Mouse (Mus musculus): ENCODE results near the gene Kalrn.

Kalrn gene

DNA sequence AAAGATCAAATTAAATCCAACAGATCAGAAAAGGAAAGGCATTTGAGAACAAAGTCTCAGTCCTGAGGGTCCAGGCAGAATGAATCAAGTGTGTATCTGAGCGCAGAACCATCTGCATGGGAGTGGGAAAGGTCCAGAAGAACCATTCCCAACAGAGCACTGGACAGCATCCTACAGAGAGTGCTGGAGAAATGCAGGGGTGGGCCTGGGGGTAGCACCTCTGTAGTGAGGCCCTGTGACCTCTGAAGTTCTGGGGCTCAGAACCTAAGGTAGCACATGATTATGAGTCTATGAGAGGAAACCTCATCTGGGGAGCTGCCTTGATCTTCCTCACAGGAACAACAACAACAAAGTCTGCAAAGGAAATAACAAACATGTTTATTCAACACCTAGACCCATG is 20.6 kb downstream of the Kalrn start:
- DNase-seq (ENCODE audit: low spot score) = no peak

DNA sequence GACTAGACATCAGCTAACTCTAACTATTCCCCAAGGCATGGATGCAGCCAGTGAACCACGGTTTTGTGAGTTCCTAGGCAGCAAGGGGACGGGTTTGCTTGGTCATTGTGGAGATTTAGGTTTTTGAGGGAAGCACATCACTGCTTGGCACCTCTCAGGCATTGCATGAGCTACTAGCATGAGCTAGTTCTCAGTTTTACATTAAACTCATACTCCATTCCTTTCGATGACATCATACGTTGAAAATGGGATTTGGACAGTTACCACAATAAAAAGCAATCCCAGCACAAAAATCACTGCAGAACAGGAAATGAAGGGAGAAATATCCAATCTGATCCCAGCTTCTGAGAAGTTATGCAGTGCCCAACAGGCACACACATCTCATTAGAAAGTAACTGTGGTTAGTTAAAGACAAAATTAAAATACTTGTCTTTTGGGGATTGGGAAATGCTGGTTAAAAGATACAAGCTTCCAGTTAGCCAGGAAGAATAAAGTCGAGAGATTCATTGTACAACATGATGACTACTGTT is 23.8 kb downstream of the Kalrn start:
- no peak for DNase-seq (ENCODE audit: low spot score)

DNA sequence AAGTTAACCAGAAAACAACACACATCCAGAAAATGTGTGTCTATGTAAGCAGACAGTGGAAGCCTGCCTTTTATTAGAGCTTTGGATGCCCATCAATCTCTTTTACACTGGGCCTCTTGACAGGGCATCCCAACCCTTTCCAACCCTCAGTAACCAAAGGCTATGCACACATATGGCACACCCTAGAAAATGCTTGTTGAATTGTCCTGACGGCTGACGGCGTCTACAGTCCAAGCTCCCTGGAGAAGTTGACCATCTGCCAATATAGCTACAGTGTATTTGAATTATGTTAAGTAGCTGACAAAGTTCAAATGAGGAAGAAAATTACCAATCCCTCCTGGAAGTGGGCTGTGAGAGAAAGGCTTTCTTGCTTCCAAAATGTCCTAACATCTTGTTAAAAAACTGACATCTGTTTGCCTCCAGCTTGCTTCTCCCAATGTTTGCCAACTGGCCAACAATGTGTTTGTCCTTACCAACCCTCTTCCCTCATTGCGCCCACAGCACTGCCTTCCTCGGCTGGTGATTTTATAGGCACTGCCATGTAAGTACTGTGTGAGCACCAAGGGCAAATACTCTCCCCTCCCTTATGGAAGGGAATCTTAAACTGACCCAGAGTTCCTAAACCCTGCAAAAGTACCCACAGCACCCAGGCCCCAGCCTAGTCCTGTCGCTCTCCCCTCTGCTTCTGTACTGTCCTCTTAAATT is 26.4 kb downstream of the Kalrn start:
- DNase-seq (ENCODE audit: low spot score) = no peak

DNA sequence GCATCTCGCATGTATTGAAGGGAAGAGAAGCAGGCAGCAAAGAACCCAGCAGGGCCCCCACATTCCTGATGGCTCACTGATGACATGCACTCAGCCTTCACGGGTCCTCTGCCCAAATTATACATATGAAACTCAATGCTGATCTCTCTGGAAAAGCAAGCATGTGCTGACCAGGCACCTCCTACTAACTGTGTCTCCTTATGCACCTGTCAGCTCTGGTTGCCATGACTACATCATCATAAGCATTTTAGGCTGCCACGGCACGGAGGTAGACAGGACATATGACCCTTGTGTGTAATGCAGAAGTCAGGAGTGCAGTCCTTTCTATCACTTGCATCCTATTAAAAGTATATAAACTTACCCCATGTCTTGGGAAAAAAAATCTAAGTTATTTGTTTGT is 29.6 kb downstream of the Kalrn start:
- no peak for DNase-seq (ENCODE audit: low spot score)

DNA sequence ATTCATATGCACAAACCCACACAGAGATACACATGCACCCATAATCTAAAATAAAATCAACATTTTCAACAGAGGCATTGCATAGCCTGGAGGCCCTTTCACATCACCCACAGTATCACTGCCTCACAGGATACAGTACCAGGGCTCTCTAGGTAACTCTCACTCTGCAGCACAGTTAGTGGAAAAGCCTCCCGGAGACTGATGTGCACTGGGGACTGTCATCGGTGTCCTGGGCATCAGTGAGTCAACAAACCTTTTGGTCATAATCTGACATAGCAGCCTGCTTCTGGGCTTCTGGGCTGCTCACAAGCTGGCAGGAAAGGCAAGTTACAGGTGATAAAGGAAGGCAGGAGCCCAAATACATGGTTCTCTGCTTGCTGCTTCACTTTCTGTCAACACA is 31.0 kb downstream of the Kalrn start:
- no peak for DNase-seq (ENCODE audit: low spot score)

DNA sequence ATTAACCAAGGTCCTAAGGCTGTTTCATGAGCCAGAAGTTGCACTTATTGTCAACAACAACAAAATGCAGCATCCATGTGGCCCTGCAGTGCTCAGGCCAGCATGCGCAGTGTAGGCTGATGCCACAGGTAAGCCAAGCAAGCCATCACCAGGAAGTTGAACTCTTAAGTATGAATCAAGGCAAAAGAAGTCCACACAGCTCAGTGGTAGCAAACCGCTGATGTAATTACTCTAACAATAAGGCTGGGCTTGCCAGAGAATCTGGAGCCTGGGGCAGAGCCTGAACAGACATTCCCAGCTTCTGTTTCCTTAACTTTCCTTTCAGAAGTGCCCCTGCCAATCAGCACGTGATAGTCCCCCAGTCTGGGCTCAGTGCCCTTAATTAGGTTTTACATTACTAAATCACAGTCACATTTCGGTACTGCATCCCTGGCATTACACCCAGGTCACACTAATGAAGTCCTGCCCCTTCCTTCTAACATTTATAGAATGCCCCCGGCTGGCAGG is 34.6 kb downstream of the Kalrn start:
- no peak for DNase-seq (ENCODE audit: low spot score)

DNA sequence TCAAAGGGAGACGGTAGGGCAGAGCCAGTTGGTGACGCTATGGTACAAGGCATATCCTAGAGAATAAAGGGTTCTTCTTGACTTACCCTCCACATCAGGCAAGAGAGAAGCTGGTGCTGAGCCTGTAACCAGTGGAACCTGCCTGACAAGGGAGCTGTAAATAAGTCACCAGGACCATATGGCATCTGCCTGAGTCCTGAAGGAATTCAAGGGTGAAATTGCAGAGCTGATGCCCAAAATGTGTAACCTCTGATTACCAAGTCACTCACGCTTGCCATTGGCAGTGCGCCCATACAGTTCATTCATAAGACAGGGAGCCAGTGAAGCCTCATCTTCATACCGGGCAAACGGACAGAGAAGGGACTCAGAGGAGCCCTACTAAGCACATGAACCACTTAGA is 37.0 kb downstream of the Kalrn start:
- DNase-seq (ENCODE audit: low spot score) = no peak

DNA sequence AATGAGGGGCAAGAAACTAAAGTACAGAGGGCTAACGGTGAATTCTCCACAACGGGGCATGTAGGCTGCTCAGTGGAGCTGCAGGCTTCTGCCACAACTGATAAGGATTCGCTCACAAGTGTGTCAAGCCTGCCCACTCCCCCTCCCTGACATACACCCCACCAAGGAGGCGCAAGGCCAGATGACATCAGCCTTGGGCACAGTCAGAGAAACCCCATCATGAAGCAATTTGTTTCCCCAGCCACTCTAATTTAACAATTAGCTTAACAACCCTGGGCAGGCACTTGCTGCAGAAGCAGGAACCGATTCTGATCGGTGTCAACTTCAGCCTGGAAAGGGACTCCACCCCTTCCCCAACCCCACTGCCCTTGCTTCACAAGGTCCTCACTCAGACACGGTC is 38.2 kb downstream of the Kalrn start:
- no peak for DNase-seq (ENCODE audit: low spot score)

DNA sequence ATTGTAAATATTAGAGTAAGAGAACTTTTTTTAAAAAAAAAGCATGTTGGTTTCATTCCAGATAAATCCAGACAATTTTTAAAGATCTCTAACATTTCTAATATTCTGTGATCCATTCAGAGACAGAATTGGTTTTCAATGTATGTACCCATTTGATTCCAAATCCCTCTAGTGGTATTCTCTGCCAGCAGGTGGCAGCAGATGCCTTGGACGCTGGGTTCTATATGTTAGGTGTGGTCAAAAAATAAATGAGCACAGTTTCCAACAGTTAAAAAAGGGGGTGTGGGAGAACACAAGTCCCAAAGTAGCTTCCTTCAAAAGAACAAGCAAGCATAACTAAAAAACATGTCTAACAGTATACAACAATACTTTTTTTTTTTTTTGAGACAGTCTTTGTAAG is 41.8 kb downstream of the Kalrn start:
- peak; percentile 62 for DNase-seq (ENCODE audit: low spot score)

DNA sequence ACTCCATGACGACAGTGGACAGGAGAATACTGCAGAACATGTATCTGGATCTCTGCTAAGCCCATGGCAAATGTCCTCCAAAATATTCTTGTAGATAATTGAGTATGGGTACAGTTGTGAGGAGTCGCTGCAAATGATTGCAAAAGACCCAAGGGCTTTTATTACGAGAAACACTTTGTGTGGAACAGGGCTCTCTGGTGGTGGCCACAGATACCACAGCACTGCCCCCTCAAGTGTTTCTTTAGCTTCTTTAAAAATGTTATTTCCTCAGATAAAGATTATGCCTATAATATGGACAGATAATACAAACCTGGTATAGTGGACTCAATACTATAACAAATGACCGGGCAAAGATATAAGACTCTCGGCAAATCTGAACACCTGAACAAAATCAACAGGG is 43.3 kb downstream of the Kalrn start:
- DNase-seq (ENCODE audit: low spot score) = no peak

DNA sequence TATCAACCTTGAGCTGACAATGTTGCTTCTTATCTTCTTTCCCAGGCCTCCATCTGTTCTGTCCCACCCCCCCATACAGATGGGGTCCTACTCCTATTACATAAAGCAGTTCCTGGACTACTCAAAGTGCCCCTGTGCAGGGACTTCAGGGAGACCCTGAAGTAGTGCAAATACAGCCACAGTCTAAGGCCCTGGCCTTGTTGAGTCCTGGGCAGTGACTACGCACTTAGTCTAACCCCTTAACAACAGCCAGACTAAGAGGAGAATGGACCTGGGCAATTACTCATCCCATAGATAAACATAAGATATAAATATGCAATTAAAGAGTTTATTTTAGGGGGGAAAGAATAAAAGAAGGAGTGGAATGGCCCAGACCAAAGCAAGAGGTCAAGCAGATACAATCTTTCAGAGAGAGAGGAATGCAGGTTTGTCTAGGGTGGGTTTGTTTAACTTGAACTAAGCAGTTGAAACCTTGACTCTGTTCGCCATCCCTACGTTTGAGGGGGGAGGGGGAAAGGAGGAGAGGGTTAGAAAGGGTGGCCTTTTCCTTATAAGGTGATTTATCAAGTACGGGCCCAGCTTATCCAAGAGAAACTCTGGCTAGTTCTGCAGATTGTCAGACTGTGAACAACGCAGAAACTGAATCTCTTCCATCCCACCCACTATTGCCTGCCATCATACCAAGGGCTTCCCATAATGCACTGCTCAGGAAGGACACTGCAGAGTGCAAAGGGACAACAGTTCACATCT is 44.9 kb downstream of the Kalrn start:
- no peak for DNase-seq (ENCODE audit: low spot score)

DNA sequence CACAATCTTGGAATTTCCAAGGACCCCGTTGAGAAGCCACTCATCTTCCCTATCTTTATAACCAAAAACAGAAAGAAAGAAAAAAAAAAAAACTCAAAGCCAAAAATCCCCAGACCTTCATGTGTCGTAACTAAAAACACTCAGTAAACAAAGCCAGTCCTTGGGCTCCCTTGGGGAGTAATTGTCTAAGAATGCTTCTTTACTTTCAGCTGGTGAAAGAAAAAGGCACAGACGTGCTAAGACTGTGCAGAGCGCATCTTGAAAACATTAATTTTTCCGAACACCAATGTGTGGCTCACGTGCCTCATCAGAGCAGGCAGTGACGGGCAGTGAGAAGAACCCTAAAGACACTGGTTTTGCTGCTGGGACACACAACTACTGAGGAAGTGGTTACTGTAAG is 47.0 kb downstream of the Kalrn start:
- DNase-seq (ENCODE audit: low spot score) = no peak

DNA sequence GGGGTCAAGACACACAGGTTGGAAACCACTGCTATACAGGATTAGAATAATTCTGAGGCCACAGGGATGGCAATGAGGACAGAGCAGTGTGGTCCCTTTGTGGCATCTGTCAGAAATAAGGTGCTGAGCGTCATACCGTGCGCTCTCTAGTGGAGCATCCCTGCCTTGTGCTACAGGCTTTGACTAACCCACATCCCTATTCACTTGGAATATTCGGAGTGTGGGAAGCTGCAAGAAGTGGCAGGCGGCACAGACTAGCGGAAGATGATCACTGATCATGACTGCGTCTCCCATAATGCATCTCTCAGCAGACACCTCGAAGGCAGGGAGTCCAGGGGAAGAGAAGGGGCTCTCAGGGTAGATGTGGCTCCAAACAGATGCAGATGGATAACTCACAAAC is 47.5 kb downstream of the Kalrn start:
- DNase-seq (ENCODE audit: low spot score) = no peak

DNA sequence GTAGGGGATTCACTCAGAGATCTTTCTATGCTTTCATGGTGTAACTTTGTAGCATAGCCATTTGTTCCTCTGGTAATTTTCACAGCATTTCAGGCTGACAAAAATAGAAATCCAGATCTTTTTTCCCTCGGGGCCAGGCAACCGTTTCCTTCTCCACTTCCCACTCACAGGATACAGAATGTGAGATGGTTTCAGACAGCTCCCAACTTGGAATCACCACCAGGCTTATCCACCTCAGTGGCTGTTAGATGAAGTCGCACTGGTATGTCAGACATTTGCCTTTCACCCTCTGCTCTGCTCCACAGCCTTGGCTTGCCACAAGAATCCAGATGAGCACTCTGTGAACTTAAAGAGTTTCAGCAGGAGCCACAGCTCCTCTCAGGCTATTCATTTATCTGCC is 48.1 kb downstream of the Kalrn start:
- no peak for DNase-seq (ENCODE audit: low spot score)

DNA sequence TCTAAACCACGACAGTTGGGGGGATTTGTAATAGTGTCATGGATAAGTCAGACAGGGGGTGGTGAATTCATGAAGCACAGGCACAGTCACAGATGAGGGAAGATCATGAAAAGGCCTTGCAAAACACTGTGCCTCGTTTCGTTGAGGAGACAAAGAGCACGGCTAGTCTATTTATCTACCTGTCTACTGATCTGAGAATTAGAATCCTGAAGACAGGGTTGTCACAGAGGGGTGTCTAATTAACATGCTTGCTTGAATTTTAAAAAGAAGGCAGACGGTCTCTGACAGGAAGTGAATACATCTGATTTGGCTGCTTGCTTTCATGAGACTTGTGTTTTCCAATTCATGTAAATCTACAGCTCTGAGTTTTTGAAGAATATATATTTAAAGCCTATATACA is 52.3 kb downstream of the Kalrn start:
- no peak for DNase-seq (ENCODE audit: low spot score)

DNA sequence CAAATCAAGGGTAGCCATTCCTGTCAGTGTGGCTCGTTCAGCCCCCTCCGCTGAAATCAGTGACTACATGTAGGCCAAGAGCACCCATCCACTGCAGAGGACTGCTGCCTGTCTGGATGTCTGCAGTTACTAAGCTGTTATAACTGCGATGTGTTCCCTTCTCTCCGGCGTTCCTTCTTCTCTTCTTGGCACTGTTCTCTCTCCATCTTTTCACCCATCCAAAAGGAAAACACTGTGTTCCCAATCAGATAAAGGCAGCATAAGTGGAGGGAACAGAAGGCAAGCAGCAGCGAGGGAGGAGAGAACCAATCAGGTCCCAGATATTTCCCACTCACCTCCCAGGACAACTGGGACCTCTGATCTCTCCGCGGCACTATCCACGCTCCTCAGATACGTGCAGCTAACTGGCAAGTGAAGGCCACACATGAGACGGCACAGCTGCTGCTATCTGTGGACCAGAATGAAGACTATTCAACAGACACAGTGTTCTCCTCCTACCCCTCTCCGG is 56.4 kb downstream of the Kalrn start:
- no peak for DNase-seq (ENCODE audit: low spot score)

DNA sequence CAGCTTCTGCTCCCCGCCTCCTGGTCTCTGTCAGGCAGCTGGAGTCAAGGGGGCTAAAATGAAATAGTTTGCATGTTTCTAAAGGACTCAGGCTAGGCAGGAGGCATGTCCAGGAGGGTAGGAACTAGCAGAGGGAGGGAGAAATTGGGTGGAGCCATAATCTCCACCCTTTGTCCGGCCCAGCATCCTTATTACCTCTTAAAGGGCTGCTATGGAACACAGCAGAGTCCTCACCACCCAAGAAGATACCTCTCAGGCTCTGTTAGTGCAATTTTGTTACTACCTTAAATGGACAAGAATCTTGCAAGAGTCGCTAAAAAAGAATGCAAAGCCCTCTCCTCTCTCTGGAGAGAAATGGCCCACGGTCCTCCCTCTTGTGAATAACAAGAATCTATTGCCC is 57.8 kb downstream of the Kalrn start:
- DNase-seq (ENCODE audit: low spot score) = no peak

DNA sequence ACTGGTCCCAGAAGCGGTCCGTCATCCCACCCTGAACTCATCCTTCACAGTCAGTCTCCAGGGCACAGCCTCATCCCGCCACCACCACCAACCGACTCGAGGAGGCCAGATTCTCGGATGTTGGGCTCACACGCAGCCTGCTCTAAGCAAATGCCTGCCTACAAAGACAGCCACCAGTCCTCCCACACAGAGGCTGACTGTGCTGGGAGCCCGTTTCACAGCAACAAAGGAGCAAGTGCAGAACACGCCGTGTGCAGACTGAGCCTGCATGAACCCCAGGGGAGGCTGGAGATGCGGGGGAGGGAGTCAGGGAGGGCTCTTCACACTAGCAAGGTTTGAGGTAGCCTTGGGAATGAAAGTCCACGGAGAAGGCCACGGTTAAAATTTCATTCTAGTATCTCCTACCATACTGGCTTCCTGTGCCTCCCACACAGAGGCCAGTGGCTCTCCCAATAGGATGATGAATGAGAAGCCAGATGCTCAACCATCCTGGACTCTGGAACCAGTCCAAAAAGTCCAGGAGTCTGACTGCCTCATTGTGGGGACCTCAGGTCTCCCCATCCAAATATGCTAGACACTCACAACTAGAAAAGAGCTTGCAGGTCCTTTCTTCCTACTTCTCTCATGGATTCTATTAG is 59.3 kb downstream of the Kalrn start:
- no peak for DNase-seq (ENCODE audit: low spot score)

DNA sequence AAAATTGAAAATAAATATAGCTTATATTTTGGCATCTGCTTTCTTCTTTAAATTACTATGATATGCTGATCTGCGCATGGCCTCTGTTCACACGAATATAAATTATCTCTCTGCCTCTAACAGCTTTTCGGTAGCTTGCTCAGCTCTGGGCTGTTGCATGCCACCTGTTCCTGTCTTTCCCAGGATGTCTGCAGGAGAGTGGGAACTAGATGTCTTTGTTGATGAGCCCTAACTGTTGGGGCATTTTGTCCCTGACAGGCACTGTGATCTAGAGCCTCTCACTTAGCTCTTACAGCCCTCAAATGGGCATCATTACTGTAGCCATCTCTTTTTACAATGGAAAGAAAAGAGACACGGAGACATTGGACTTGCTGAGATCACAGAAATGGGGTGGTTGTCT is 61.0 kb downstream of the Kalrn start:
- DNase-seq (ENCODE audit: low spot score) = no peak

DNA sequence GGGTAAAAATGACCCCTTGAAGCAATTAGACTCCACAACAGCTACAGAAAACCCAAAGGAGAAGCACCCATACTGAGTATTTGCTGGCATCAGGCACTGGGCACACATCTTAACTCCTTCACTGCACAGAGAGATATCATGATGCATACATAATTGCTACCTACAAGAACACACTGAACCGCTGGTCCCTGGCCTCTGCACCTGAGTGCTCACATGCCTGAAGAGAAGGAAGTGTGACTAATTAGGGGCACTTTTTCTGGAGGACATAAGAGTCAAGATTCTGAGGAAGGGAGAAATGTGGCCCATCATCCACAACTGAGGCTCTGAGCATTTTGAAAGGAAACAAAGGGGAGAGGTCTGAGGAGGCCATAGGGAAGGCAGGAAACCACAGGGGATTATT is 65.2 kb downstream of the Kalrn start:
- DNase-seq (ENCODE audit: low spot score) = no peak

DNA sequence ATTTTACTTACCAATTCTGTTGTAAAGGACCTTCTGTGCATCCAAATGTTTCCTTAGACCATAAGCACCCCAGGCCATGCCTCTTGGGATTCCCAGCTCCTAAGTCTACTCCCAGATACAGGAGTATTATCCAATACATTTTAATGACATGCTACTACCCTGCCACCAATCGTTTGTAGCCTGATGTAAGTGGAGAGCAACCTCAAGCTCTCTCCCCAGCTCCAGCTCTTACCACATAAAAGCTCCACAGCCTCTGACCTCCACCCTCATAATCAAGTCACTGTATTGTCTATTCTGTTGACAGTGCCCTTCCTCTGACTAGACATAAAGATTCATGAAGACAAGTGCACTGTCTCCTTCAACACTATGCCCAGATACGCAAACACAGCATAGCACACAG is 67.3 kb downstream of the Kalrn start:
- DNase-seq (ENCODE audit: low spot score) = no peak

DNA sequence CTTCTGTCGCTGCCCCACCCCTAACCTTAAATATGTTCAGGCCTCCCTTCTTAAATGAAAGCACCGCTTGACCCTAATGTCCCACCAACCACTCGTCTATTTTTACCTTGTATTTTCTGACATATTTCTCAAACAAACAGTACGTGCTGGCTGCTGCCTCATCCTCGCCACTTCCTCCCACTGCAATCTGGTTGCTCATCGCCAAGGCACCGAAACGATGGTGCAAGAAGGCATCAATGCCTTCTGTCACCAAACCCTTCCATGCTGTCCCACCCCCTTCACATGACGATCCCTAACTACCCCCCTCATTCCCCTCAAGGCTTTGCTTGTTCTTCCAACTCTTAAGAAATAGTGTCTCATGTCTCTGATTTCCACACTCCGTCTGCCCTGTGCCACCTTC is 69.1 kb downstream of the Kalrn start:
- no peak for DNase-seq (ENCODE audit: low spot score)

DNA sequence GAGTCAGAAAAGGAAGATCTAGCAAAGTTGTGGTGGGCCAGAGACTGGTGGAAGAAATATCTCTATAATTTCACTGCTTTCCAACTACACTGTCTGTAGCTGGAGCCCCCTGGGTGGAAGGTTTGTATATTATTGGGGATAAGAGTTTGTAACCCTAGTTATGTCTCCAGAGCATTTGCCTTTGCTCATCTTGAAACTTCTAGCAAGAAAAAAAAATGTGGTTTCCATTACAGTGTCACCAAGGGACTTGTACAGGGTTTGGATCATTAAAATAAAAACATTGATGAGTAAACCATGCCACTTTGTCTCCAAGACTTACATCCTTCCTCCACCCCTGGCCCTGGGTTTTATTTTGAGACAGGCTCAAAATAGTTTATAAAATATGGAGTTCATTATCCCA is 71.2 kb downstream of the Kalrn start:
- no peak for DNase-seq (ENCODE audit: low spot score)
